Mouse (Mus musculus): ENCODE data around the gene Gkn2.

- TF ChIP-seq CTCF (IDR thresholded peaks at IDR 0.05; ENCODE audit: borderline replicate concordance, insufficient read depth, low read depth, low read length) (no peak), POLR2A (IDR thresholded peaks at IDR 0.05; ENCODE audit: borderline replicate concordance, insufficient read depth, low read length) (no peak)
Observed at GRCm38 (mm10) chr6:87386681-87387080, 13.5 kb downstream of the Gkn2 start.
